Mouse (Mus musculus) bone marrow, adult 2 months (tissue): ENCODE data around the gene Il22ra1.

ENCODE experiments used
- CTCF ChIP-seq: fragments of 200-500 bp; IDR thresholded peaks from 2 replicates; pipeline ENCODE4 v1.5.1; 2011; ENCODE audit warnings: low read length, control low read depth; ENCODE audit not compliant: control insufficient read depth, insufficient read depth
- POLR2A ChIP-seq: fragments of 200-500 bp; IDR thresholded peaks from 2 replicates; pipeline ENCODE4 v1.6.1; 2011; ENCODE audit warnings: low read depth, mild to moderate bottlenecking, control low read depth, low read length, borderline replicate concordance; ENCODE audit not compliant: control insufficient read depth

DNA sequence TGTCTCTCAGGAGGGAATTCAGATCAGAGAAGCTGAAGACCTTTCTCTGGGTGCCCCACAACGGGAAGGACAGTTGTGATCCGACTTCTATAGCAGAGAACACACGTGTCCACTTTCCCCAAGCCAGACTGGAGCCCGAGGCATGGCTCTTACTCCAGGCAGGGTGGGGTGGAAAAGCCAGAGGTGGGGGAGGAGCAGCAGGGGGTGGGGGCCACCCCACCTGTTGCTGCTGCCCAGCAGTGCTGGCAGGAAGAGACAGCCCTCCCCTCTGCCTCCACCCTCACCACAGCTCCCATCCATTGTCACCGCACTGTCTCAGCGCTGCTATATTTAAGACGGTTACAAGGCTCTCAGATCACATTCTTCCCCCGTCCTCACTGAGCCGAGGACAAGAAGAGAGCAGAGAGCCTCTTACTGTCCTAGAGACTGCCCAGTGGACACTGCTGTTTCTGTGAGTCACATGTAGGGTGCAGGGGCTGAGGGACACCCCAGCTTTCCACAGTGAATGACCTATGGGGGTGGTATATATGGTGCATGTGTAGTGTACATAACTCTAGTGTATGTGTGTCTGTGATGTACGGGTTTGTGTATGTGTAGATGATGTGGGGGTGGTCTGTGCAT, 31.5 kb downstream of the Il22ra1 start, which contains the start of gene Myom3:
- no peak for TF ChIP-seq CTCF
- TF ChIP-seq POLR2A, result no peak
